Mouse (Mus musculus) heart, postnatal 10 days (tissue): Measurements from ENCODE around the gene Elf4. TPM values are rescaled to one million over a fixed set of nuclear protein-coding genes. Genes with fewer than 3 reads are reported as not detected.
A peak's percentile ranks its signal among the peaks of the same experiment; 100 is the strongest.

ENCODE experiments used
- DNase-seq, 2 experiments: peaks; one replicate each; pipeline ENCODE4 v3.0.0; 2021
- intact Hi-C: fragments of 180-260 bp; cut with DNase I; formaldehyde crosslinking; loops from one replicate; pipeline ENCODE4 v1.15.1; 2025
- total RNA-seq, 2 experiments: library from RNA; stranded (reverse); gene quantifications; 2 replicates each; pipeline ENCODE4 v1.2.3; 2021

The Elf4 gene
- total RNA-seq, 2 experiments from 2014 or later: 15.3 to 16.7 TPM

DNA sequence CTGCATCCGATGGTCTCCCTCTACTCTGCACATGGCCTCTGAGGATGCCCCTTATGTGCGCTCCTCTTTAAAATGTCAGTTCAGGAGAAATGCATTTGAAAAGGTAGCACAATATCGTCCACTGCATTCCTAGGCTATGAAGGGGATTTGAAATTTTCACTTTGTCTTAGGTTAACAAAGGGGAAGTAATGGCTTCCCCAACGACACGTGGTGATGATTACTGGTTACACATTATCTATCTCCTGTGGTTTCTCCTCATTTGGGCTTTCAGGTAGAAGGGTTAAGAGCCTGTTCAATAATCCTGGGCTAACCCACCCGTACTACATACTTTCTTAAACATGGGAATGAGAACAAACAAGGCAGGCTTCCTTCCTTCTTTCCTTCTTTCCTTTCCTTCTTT is 73.6 kb downstream of the Elf4 start:
- DNase-seq: no peak
- intact Hi-C loops: no loop called here

DNA sequence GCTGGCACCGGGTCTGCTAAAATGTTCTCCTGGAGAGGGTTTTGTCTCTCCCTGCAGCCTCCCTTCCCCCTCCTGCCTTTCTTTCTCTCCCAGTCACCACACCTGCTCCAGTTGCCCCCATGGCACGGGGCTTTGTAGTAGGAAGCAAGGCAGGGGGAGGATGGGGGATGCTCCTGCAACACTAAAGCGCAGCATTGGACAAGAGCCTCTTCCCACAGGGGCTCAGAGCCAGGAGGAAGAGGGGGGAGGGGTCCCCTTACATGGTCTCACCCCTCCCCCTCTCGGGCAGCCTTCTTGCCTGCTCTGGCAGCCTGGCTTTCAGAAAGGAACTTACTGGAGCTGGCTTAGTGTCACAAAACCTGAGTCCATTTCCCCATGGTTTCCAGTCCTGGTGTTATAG is 77.0 kb downstream of the Elf4 start:
- DNase-seq: no peak
- intact Hi-C loops: loop anchor here (2.0 kb wide), 1 partner anchor 401 kb away; no protein-coding TSS in a partner anchor

DNA sequence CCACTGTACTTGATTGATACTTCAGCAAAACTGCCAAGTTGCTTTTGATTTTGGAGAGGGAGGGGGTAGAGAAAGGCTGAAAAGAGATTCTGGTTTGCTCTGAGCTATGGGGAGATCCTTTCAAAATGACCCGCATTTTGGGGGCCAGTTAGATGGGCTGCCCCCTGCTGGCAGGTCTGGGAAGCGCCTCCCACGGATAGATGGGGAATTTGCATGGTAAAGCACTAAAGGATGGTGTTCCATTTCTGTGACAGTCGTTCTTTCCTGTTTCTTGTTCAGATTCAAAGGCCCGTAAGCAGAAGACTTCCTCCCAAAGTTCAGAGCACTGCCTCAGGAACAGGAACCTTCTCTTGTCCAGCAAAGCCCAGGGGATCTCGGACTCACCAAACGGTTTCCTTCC is 79.3 kb downstream of the Elf4 start:
- peak; percentile 39 to 66 for DNase-seq
- intact Hi-C loops: loop anchor here (1.0 to 2.0 kb wide), 2 partner anchors 105 to 399 kb away; no protein-coding TSS in a partner anchor

DNA sequence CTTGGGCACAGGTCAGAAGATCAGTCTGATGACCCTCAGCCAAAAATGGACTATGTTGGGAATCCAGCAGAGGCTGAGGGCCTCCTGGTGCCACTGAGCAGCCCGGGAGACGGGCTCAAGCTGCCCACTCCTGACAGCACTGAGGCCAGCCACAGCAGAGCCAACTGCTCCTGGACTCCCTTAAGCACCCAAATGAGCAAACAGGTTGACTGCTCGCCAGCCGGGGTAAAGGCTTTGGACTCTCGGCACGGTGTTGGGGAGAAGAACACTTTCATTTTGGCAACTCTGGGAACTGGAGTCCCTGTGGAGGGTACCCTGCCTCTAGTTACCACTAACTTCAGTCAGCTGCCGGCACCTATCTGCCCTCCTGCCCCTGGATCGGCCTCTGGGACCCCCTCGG is 95.1 kb downstream of the Elf4 start:
- intact Hi-C loops: no loop called here
- no peak for DNase-seq

DNA sequence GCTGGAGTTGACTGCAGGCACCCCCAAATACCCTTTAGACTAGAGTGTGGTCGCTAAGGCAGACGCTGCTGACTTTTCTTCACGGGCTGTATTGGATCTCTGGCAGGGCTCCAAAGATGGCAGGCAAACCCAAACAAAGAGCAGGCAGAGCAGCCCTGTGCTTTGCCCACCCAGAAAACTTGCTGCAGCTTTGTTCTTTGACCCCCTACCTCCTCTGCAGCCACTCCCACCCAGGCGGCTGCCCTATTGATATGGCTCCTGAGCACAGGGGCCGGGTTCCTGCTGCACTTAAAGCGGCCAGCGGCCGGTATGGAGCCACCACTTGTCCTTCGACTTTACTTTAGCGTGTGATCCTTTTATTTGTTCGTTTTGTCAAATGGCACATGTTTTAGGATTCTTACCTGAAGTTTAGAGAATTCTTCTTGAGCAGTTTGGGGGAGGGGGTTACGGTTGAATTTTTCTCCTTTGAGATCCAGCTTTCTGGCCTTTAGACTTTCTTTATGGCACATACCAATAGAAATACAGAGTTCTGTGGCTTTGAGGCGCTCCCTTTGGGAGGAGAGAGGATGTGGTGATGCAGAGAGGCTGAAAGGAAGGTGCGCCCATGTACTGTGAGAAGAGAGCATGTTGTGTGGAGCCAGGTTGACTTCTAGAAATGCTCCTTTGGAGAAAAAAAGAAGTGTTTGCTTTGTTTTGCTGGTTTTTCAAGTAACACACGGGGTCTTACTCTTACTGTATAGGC is 96.9 kb downstream of the Elf4 start:
- no peak for DNase-seq
- intact Hi-C loops: no loop called here

Other genes starting within 250 kb of the Elf4 start
- 10 to 100 TPM; 13.9 to 17.3 TPM for gene Utp14a, start 206.3 kb downstream of the Elf4 start, total RNA-seq
- gene Bcorl1, start 121.8 kb downstream of the Elf4 start, total RNA-seq: 10 to 100 TPM in 1 of 2 experiments, 1 to 10 TPM in 1; 9.6 to 13.6 TPM
- gene Aifm1, start 50.4 kb upstream of the Elf4 start, total RNA-seq: 10 to 100 TPM; 92.5 to 97.6 TPM
- gene Rab33a, start 56.2 kb upstream of the Elf4 start, total RNA-seq: under 1 TPM in 1 of 2 experiments, not detected in 1; 0.30 TPM
- 10 to 100 TPM; 10.6 to 13.3 TPM for gene Zfp280c, start 131.4 kb upstream of the Elf4 start, total RNA-seq
- gene Slc25a14, start 160.3 kb upstream of the Elf4 start, total RNA-seq: 1 to 10 TPM; 2.5 to 3.3 TPM
- not detected for gene Gpr119, start 211.3 kb upstream of the Elf4 start, total RNA-seq
- 1 to 10 TPM; 3.9 to 4.6 TPM for gene Rbmx2, start 231.9 kb upstream of the Elf4 start, total RNA-seq